Mouse (Mus musculus) kidney, adult 8-10 months (tissue): Measurements from ENCODE around the gene Retnlb.
"Not testable (repeated sequence)": the region's sequence is repeated elsewhere in the genome, so short reads cannot be mapped to it uniquely, and the experiment has no call there.

Source experiments
- DNase-seq, 2 experiments: peaks; one replicate each; pipeline ENCODE4 v3.0.0; 2022

The Retnlb gene

GRCm38 (mm10) chr16:48816695-48817094 lies at the start of gene Retnlb:
Gene Retnlb (plus strand): TSS chr16:48816856.
- no peak for DNase-seq

DNA sequence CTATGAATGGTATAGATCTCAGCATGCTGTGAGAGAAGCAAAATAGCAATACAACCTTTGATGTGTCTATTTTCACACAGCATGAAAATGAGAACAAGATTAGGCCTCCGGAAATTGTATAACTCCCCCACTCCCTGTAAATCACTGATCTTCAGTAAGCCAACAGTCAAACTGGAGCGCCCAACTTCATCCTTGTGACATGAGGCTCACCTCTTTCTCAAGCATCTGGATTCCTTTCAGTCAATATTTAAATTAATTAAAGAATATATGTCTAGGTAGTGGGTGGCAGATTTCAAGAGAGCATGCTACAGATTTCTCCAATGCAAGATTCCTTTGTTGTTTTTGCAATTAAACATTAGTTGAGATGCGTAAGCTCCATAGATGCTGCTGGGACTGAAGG lies 47.5 kb upstream of the Retnlb start:
- DNase-seq: no peak

DNA sequence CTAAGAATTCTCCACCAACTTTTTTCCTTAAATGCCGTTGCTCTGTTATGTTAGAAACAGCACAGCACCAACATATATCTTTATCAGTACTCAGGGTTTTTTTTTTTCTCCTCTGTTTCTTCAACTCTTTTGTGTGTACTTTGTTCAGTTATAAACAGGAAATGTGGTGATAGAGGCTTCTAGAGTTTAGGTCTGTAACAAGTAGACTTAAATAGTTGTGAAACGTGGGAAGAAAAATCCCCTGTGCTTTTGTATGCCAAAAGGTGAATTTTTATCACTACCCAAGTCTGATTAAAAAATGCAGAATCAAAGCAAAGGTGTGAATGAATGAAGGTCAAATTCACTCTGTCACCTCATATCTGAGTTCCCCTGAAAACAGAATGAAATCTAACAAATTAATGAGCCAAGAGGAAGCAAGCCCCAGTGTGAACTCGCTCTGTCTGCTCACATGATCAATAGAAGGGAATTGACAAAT lies 44.6 kb upstream of the Retnlb start, which contains the start of gene Trat1:
TSS of gene Trat1 (minus strand) at position 51 of the 475 bp plus-strand sequence.
- no peak for DNase-seq

DNA sequence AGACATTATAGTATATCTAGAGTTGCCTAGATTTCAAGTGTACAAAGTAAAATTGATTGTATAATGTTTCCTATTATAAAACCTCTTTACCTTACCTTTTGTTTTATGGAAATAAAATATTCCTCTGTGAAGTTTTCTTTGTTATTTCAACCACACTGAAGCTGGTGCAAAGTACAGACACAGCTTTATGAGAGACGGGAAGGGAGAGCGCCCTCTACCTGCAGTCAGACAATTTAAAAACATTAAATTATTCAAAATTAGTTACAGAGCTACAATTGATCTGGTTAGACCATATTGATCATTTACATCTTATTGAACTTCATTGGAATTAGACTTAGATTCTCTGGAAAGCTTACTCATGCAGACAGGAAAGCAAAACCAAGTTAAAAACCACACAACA lies 39.4 kb upstream of the Retnlb start:
- no peak for DNase-seq

DNA sequence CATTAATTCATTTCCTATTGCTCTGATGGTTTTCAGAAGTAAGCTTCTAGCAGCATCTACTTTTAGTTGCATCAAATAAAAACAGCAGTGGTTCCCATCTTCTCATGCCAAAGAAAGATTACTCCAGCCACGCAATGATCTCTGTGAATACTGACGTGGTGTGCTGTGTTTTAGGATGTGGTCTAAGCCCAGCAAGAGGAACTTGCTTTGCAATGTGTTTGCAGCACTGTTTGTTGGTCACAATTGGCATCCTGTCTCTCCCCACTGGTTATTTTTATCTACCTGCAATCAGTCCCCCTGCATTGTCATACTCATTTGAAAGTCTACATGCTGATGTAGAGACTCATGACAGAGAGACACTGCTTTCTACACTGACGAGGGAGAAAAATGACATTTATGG lies 30.4 kb upstream of the Retnlb start:
- DNase-seq: no peak

- no peak for DNase-seq
These were observed 27.9 kb upstream of the Retnlb start for GRCm38 (mm10) chr16:48788704-48789185.

DNA sequence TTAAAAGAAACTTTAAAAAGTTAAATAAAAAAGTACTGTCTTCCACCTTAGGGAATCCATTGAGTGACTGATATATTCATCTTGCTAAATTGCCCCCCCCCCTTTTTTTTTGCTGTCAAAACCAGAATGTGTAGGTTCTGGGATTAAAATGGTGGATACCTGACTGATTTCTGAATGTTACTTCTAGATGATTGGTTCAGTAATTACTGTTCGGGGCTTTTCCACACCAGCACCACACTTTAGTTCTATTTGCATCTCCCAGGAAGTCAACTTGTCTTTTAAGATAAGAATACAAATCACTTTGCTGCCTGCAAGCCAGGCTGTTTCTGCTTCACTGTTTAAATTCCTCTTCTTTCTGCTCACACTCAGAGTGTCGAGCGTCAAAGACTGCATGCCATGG lies 18.4 kb upstream of the Retnlb start:
- no peak for DNase-seq

DNA sequence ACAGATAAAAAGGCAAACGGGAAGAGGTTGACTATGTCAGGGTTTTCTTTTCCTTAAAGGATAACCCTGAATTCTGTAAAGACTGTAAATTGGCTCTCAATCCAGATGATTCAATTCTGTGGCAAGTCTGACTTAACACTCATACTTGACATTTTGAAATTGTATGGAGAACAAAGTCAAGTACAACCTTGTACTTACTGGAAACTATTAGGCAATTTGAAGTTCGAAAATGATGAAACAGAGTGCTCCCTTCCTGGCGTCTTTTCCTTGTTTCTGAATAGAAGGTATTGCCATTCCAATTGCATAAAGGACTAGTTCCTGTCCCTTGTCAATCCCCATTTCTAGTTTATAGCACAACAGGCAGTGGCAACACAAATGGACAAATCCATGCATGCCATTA lies 17.2 kb upstream of the Retnlb start:
- no peak for DNase-seq

GRCm38 (mm10) chr16:48800906-48801305 lies 15.8 kb upstream of the Retnlb start:
- DNase-seq: no peak

- DNase-seq: no peak
These were observed 11.2 kb upstream of the Retnlb start for GRCm38 (mm10) chr16:48805412-48805811.

- DNase-seq: no peak
These were observed 10.1 kb upstream of the Retnlb start for GRCm38 (mm10) chr16:48806521-48806920.

DNA sequence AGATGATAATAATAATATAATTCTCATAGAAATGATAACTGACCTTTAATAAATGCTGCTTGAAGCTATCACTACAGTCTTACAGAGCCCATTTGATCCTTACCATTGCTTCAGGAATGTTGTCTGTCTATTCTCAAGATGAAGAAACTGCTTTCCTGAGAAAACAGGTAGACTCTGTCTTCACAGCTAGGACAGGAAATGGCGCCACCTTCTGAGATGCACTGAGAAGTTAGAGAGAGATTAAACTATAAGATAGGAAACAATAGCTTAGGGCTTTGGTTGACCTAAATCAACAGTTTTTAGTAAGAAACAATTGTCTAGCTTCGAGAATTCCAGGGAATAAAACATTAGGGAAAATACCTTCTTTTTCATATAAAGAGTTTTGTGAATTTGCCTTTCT lies 7.3 kb upstream of the Retnlb start:
- DNase-seq: peak in 1 of 2 experiments; percentile 1

DNA sequence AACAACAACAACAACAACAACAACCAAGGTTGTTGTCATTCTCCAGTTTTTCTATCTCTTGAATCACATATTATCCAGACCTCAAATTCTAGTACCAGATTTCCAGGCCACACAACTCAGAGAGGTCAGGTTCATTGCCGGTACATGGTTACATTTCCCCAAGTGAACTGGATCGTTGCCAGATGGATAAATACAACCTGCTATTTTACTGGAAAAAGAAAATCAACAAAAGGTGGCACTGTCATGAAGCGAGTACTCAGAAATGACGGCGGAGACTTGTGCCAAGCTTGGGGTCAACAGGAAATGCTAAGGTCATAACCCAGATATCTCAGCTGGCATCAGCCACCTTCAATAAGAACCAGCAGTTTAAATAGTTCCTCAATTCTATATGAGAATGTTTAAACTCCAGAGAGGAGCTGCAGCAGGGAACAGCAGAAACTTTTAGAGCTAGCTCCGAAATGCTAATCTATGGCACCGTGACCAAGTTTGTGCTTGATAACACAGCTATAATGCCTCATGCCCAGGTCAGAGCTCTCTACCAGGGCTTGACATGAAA lies 4.7 kb upstream of the Retnlb start:
- no peak for DNase-seq

GRCm38 (mm10) chr16:48818524-48818923 lies 1.9 kb downstream of the Retnlb start:
- no peak for DNase-seq

GRCm38 (mm10) chr16:48826474-48826873 lies 9.8 kb downstream of the Retnlb start:
- no peak for DNase-seq

DNA sequence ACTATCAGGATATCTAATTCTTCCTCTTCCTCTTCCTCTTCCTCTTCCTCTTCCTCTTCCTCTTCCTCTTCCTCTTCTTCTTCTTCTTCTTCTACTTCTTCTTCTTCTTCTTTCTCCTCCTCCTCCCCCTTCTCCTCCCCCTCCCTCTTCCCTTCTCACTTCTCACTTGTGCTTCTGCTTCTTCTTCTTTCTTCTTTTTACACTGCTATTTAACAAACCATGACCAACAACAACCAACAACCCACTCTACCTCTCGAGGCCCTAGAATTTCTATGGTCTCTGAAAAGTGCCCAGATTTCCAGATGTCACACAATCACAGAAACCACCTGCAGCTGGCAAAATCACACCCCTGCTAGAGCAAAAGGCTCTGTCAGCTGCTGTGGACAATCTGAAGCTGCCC lies 11.0 kb downstream of the Retnlb start:
- DNase-seq: no peak

DNA sequence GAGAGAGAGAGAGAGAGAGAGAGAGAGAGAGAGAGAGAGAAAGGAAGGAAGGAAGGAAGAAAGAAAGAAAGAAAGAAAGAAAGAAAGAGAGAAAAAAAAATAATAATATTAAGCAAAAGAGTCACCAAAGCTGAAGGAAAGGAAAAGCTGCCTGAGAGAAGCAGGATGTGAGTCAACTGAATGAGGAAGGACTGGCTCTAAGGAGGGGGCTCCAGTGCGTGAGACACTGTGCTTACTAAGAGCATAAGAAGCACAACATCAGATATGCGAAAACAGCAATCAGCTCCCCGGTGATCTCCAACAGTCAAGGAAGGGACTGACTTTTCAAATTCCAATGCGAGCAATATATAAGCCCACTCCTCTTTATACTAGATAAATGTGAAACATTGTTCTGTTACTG lies 12.4 kb downstream of the Retnlb start:
- no peak for DNase-seq

DNA sequence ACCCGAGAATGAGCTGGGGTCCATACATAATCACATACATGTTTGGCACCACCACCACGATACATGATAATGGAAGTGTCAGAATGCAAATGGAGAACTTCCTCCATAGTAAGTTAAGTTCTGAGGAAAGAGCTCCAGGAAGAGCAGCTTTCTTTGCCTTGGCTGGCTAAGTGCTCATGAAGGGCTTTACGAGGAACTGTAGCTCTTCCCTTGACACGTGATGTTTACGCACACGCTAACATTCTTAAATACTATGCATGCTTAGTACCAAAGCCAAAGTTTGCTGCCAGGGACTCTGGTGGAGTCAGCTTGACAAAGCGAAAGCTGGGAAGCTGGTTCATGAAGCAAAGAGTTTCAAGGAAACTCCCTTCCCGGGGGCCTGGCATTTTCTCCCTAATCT lies 15.4 kb downstream of the Retnlb start:
- DNase-seq: no peak

DNA sequence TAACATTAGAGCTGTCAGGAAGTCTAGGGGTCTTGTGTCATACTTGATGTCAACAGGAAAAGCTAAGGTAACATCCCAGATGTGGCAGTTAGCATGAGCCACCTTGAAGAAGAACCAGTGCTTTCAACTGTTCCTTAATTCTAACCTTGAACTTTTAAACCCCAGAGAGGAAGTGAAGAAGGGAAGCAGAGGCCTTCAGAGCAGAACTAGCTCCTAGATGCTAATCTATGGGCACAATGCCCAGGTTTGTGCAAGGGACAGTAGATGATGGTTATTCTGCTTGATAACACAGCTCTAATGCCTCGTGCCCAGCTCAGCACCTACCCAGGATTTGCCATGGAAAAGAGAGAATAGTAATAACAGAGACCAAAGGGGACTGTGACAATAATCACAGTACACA lies 17.0 kb downstream of the Retnlb start:
- not testable (repeated sequence) for DNase-seq

DNA sequence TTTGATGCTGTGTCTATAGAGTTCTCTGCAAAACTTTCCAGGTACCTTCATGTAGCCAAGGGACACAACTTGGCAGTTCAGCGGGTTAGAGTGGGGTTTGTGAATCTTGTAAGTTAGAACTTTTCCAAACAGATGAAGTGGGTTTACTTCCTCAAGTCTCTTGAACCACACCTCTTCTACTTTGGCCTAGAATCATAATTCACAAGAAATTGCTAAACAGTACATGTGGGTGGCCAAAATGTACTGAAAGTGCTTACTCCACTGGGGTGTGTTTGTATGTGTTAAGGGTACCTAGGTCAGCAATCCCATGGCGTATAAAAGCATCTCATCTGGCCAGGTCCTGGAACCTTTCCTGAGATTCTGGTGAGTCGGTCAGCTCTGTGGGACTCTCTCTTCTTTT lies 25.6 kb downstream of the Retnlb start, which contains the start of gene Retnla:
TSS of gene Retnla (plus strand) at position 286 of the 400 bp plus-strand sequence.
- DNase-seq: no peak

DNA sequence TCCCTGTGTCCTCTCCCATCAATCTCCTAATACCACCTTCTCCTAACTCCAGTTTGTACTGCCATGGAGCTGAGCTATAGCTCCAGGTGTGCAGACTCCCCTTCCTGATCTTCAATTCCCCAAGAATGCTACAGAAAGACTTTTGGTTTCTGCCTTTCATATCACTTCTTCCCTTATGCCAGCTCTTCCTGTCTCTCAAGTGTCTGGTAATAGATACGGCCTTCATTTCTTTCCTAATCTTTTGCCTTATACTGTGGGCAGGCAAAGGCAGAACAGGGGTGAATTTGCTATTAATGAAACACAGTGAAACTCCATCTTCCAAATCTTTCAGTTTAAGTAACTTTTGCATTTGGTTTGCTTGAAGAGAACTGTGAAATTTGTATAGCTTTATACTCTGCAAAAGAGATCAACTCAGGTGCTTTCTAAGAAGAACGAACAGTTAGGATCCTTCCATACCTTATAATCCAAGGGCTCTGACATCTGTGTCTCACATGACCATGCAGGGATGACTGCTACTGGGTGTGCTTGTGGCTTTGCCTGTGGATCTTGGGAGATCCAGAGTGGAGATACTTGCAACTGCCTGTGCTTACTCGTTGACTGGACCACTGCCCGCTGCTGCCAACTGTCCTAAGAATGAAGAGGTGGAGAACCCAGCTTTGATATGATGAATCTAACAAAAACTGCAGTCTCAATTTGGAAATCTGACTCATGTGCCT lies 27.2 kb downstream of the Retnlb start:
- DNase-seq: no peak

DNA sequence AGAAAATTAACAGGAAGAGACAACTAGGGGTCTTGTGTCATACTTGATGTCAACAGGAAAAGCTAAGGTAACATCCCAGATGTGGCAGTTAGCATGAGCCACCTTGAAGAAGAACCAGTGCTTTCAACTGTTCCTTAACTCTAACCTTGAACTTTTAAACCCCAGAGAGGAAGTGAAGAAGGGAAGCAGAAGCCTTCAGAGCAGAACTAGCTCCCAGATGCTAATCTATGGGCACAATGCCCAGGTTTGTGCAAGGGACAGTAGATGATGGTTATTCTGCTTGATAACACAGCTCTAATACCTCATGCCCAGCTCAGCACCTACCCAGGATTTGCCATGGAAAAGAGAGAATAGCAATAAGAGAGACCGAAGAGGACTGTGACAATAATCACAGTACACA lies 48.3 kb downstream of the Retnlb start:
- DNase-seq: not testable (repeated sequence)

GRCm38 (mm10) chr16:48867690-48868089 lies 51.0 kb downstream of the Retnlb start:
- no peak for DNase-seq
